Comparison of ENCODE assay signal across 19 mouse cellular contexts in the genomic region with DNA sequence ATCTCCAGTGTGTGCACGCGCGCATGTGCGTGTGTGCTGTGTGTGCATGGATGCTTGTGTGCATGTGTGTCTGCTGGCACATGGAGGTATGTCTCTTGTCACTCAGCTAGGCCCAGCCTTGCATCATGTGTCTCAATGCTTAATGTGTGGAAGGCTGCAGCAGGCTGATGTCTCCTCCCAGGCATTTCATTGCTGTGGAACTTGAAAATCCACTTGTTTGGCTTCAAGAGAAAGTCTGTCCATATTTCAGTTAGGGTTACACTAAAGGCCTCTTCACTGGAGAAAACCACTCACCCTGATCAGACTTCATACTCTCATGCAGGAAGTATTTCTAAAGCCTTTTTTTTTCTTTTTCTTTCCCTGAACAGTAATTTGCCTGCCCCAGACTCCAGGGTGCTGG. TPM values are rescaled to one million over a fixed set of nuclear protein-coding genes. Genes with fewer than 3 reads are reported as not detected.
DNase-seq lines count a peak whose midpoint lies in the region; ATAC-seq and TF ChIP-seq lines count a peak whose summit lies in the region.
"Had no signal": no experiment of that assay in that cellular context is flagged by ENCODE, and none has a peak within 500 bp of the region (broad histone marks: within the 10 kb centered on the region; RNA-seq: fewer than 3 reads in every experiment).

No protein-coding gene starts in this region.

- TF ChIP-seq POLR2A in ES-Bruce4 (IDR thresholded peaks at IDR 0.05; ENCODE audit: insufficient read depth, low read length): no peak

- no peak overlapping the region for H3K9ac ChIP-seq in kidney, embryonic 14.5 days (ENCODE audit: low read depth, low read length)
- no peak overlapping the region for H3K9ac ChIP-seq in ES-Bruce4 (ENCODE audit: low read depth, poor library complexity, severe bottlenecking)
- no peak overlapping the region for H3K9ac ChIP-seq in midbrain, embryonic 16.5 days (ENCODE audit: low read depth, low read length)
- H3K9ac ChIP-seq: forebrain, postnatal 0 days; hindbrain, embryonic 14.5 days; neural tube, embryonic 15.5 days had no signal

- no peaks in the 10 kb centered on the region for H3K9me3 ChIP-seq in kidney, embryonic 14.5 days (ENCODE audit: control insufficient read depth, low read length)
- H3K9me3 ChIP-seq in ES-Bruce4 (replicated peaks; ENCODE audit: control insufficient read depth, insufficient read depth, low read length, poor library complexity, severe bottlenecking): no peaks in the 10 kb centered on the region
- H3K9me3 ChIP-seq in midbrain, embryonic 16.5 days (replicated peaks; ENCODE audit: control insufficient read depth, low read length, poor library complexity, severe bottlenecking): no peaks in the 10 kb centered on the region
- H3K9me3 ChIP-seq: neural tube, embryonic 15.5 days had no signal

- H3K4me3 ChIP-seq in kidney, embryonic 14.5 days (ENCODE audit: low read length): no peak overlapping the region
- no peak overlapping the region for H3K4me3 ChIP-seq in ES-Bruce4 (ENCODE audit: low read depth, low read length)
- H3K4me3 ChIP-seq in midbrain, embryonic 16.5 days (ENCODE audit: low read depth, low read length): no peak overlapping the region
- H3K4me3 ChIP-seq: heart, adult 2 months; neural tube, embryonic 15.5 days had no signal

- H3K36me3 ChIP-seq in kidney, embryonic 14.5 days (ENCODE audit: control insufficient read depth, insufficient read depth, low read length): peaks cover 9% of the 10 kb centered on the region; the same call in 1 of the 2 replicates
- H3K36me3 ChIP-seq in ES-Bruce4 (ENCODE audit: control insufficient read depth, insufficient read depth, low read length, poor library complexity, severe bottlenecking): no peaks in the 10 kb centered on the region
- peaks cover 9% of the 10 kb centered on the region; the same call in 1 of the 2 replicates for H3K36me3 ChIP-seq in midbrain, embryonic 16.5 days (ENCODE audit: control insufficient read depth, insufficient read depth, low read length)

- no peak overlapping the region for H3K4me2 ChIP-seq in kidney, embryonic 14.5 days (replicated peaks; ENCODE audit: low read depth, low read length)
- no peak overlapping the region for H3K4me2 ChIP-seq in midbrain, embryonic 16.5 days (ENCODE audit: low read length)
- H3K4me2 ChIP-seq: hindbrain, embryonic 14.5 days; midbrain, embryonic 11.5 days; neural tube, embryonic 15.5 days had no signal

- ATAC-seq in kidney, embryonic 14.5 days (ENCODE audit: low FRiP score, low TSS enrichment): no peak
- ATAC-seq in midbrain, embryonic 16.5 days: no peak
- ATAC-seq: forebrain, postnatal 0 days; intestine, postnatal 0 days had no signal

- WGBS in kidney, embryonic 14.5 days: 98% methylated on average over 4 of the region's 4 CpGs
- WGBS in midbrain, embryonic 16.5 days: 97% methylated on average over 4 of the region's 4 CpGs

- no peak for TF ChIP-seq CTCF in ES-Bruce4 (IDR thresholded peaks at IDR 0.05; ENCODE audit: low read depth, low read length)

- peaks cover 19% of the 10 kb centered on the region; the same call in 1 of the 2 replicates for H3K4me1 ChIP-seq in kidney, embryonic 14.5 days (ENCODE audit: control insufficient read depth, insufficient read depth, low read length)
- peaks cover 16% of the 10 kb centered on the region for H3K4me1 ChIP-seq in ES-Bruce4 (ENCODE audit: control insufficient read depth, insufficient read depth, low read length)
- H3K4me1 ChIP-seq in midbrain, embryonic 16.5 days (ENCODE audit: control insufficient read depth, insufficient read depth, low read length): no peaks in the 10 kb centered on the region
- H3K4me1 ChIP-seq: neural tube, embryonic 15.5 days had no signal

- H3K27me3 ChIP-seq in kidney, embryonic 14.5 days (ENCODE audit: control insufficient read depth, insufficient read depth, low read length): no peaks in the 10 kb centered on the region
- no peaks in the 10 kb centered on the region for H3K27me3 ChIP-seq in ES-Bruce4 (ENCODE audit: control insufficient read depth, insufficient read depth, low read length, poor library complexity, severe bottlenecking)
- no peaks in the 10 kb centered on the region for H3K27me3 ChIP-seq in midbrain, embryonic 16.5 days (ENCODE audit: control insufficient read depth, insufficient read depth, low read depth, low read length)
- H3K27me3 ChIP-seq: neural tube, embryonic 15.5 days had no signal

- DNase-seq in kidney, postnatal 25 days: no peak
- peak; percentile 50 for DNase-seq in adipocyte (ENCODE audit: low spot score)
- peak; percentile 59 for DNase-seq in lung, postnatal 36 days
- DNase-seq in c-Kit-positive CD71-positive TER-119-positive erythroid progenitor cells, embryonic 14.5 days (ENCODE audit: low spot score): no peak
- DNase-seq: B cell, adult 2 months; cerebellum, postnatal 10 days; forebrain, postnatal 0 days; heart, adult 2 months; heart, postnatal 14 days; layer of hippocampus, postnatal 36 days; right cerebral cortex, postnatal 25 days; thymus, adult 2 months had no signal

- no peak for TF ChIP-seq EP300 in ES-Bruce4 (IDR thresholded peaks at IDR 0.05; ENCODE audit: insufficient read depth, low read depth, low read length)

- H3K27ac ChIP-seq in kidney, embryonic 14.5 days (ENCODE audit: low read depth, low read length): peak overlapping the region; percentile 49; the same call in 1 of the 2 replicates
- peak overlapping the region; percentile 94 for H3K27ac ChIP-seq in ES-Bruce4 (ENCODE audit: insufficient read depth, low read length)
- no peak overlapping the region for H3K27ac ChIP-seq in midbrain, embryonic 16.5 days (ENCODE audit: low read length)
- H3K27ac ChIP-seq: heart, adult 2 months; hindbrain, embryonic 14.5 days; neural tube, embryonic 15.5 days had no signal

RNA-seq across cellular contexts. Expression of gene Fasn, which starts 28.8 kb away (rescaled TPM):
- 54.9 and 79.9 TPM in 2 replicates for polyA plus RNA-seq in kidney, embryonic 14.5 days (2014; fragmentation: Nextera tagmentation; extraction: Ambion mirVana)
- polyA plus RNA-seq in ES-Bruce4 (2011; ENCODE audit: insufficient read depth, insufficient read length, low read depth, missing spikeins): 114 and 127 TPM in 2 replicates
- polyA plus RNA-seq in midbrain, embryonic 16.5 days (2015; fragmentation: Nextera tagmentation; extraction: Ambion mirVana): 102 and 108 TPM in 2 replicates

RNA-seq across cellular contexts. Expression of gene Dus1l, which starts 57.0 kb away (rescaled TPM):
- 58.2 and 80.3 TPM in 2 replicates for polyA plus RNA-seq in kidney, embryonic 14.5 days (2014; fragmentation: Nextera tagmentation; extraction: Ambion mirVana)
- polyA plus RNA-seq in ES-Bruce4 (2011; ENCODE audit: insufficient read depth, insufficient read length, low read depth, missing spikeins): 56.7 and 66.9 TPM in 2 replicates
- 38.1 and 42.2 TPM in 2 replicates for polyA plus RNA-seq in midbrain, embryonic 16.5 days (2015; fragmentation: Nextera tagmentation; extraction: Ambion mirVana)

Comparison
In these comparisons a context has a peak if more than half of its experiments do, and no peak if none do; other contexts are left out.
1. DNase-seq: peak in adipocyte (single experiment) and lung, postnatal 36 days (single experiment); none in kidney, postnatal 25 days (0 of 2) and c-Kit-positive CD71-positive TER-119-positive erythroid progenitor cells, embryonic 14.5 days (single experiment).